Mouse (Mus musculus) gastrocnemius, postnatal 25 days (tissue): ENCODE results near the gene Tmem232. TPM values are rescaled to one million over a fixed set of nuclear protein-coding genes. Genes with fewer than 3 reads are reported as not detected.
"Not testable (repeated sequence)": the region's sequence is repeated elsewhere in the genome, so short reads cannot be mapped to it uniquely, and the experiment has no call there.

ENCODE experiments used
- DNase-seq: peaks from one replicate; pipeline ENCODE4 v3.0.0; 2022
- microRNA-seq, 2 experiments: library from miRNA; unstranded; fragments of <30 nt; microRNA quantifications; one replicate each; pipeline ENCODE4 v1.2.0; 2021; ENCODE audit warnings: borderline replicate concordance in 2 of 2
- total RNA-seq, 2 experiments: library from RNA; stranded (reverse); gene quantifications; 1 replicate in 1 of 2; 2 replicates in 1 of 2; pipeline ENCODE4 v1.2.3; 2021

The Tmem232 gene
- total RNA-seq, 2 experiments from 2014 or later: 6.4 to 14.0 TPM

- no peak for DNase-seq
These were observed 315.1 kb downstream of the Tmem232 start for GRCm38 (mm10) chr17:65225347-65225916.

DNA sequence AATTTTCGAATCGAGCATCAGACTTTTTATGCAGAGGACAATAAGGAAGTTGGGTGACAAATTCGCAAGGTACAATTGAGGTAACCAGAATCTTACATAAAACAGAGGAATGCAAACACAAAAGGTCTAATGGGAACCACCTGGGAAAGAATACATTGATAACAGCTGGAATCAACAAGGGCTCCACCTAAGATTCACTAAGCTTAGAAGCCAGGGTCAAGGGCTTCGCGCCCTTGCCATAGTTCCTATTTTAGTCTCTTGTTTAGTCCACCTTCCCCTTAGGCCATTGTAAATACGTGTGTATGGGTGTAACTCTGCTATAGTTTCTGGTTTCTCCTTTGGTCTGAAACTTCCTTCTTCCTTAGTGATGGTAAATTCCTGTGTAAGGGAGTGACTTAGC lies 318.9 kb downstream of the Tmem232 start:
- DNase-seq: not testable (repeated sequence)

Small RNA genes within 50 kb of the gene (microRNA-seq; reads per million reads assigned to microRNA genes)
- gene Gm25731: 0 reads per million in 2 experiments

Other genes with a start within 250 kb of the Tmem232 start
- gene Vapa, start 72.8 kb upstream of the Tmem232 start, total RNA-seq: 100 to 1,000 TPM; 121 to 125 TPM
- gene Txndc2, start 101.4 kb upstream of the Tmem232 start, total RNA-seq: not detected
- 1 to 10 TPM; 6.9 to 8.1 TPM for gene Rab31, start 232.0 kb upstream of the Tmem232 start, total RNA-seq
- 10 to 100 TPM; 19.9 to 24.3 TPM for gene Ppp4r1, start 241.8 kb upstream of the Tmem232 start, total RNA-seq